Mouse (Mus musculus) mouse trophoblast stem cell (cell line): ENCODE measurements at regions not wholly inside any gene's neighbourhood (a gene's known extent, or its start where the extent isn't known, plus 50 kb on each side); places are given as distances from the start of the nearest gene placed in this dataset.

ENCODE experiments used
- in situ Hi-C, 2 experiments: fragments of 300-500 bp; cut with MseI, MboI; formaldehyde crosslinking; loops; 2 replicates in 1 of 2; 3 replicates in 1 of 2; pipeline ENCODE4 v1.15.1; 2025

DNA sequence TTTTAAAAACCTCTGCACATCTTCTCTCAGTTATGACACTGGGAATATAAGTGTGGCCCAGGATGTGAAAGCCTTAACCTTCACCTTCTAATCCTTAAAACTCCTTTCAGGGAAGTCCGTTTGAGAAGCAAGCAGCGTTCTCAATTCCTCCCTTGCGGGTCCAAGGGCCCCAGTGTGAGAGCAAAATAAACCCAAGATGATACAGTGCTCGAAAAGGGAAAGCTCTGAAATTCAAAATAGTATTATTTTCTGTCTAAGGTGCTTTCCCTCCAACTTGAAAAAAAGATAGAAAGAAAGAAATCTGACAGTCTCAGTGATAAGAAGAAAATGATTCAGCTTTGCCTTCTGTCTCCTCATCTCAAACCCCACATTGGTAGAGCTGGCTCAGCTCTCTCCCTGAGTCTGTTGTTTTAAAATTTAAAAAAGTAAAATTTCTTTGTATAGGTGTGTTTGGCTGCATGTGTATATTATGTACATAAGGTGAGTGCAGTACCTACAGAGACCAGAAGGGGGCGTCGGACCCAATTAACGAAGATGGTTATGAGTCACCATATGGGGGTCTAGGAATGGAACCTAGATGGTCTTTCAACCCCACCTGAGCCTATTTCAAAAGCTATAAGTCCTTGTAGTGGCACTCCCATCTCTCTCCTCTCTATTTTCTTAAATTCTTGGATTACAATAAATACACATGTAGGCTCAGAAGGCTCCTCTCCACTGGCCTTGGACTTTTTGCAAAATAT, 222.3 kb upstream of the Spdye4c start:
- in situ Hi-C loops, result no loop called here

DNA sequence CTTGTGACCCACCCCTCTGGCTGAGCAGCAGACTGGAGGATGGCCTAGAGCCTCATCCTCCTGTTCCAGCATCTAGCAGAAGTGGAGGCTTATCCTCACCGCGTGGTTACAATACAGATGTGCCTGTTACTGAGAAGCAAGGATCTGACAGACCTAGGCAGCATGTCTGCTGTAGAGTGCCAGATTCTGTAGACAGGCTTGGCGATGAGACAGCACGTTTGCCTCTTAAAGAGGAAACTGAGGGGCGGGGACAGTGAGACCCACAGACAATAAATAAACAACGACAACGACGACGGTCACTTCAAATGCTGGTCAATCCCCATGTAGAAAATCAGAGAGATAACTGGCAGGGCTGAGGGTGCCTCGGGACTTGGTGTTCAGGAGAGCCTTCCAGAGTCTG, 220.2 kb upstream of the Spdye4c start:
- in situ Hi-C loops, result no loop called here

DNA sequence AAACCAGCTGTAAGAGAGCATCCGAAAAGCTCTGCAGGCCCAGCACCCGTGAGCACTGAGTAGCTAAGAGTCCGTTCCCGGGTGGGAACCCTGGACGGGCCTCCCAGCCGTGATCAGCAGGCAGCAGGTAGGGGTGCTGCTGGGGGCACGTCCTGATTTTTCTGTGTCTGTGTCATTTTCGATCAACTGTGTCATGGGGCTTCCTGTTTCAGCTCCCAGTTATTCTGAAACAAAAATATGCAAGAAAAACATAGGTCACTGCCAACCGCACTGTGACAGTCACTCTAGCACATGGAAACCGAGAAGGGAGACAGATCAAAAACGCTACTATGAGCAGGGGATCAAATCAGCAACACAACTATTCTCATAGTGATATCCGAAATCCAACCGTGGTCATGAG, 218.8 kb upstream of the Spdye4c start:
- in situ Hi-C loops, result no loop called here

- in situ Hi-C loops, result no loop called here
Observed at GRCm38 (mm10) chr2:128373363-128374252, 217.4 kb upstream of the Spdye4c start.

- in situ Hi-C loops, result no loop called here
Observed at GRCm38 (mm10) chr2:128374253-128374566, 216.8 kb upstream of the Spdye4c start.

- in situ Hi-C loops, result no loop called here
Observed at GRCm38 (mm10) chr2:128374926-128375325, 216.1 kb upstream of the Spdye4c start.

- in situ Hi-C loops, result no loop called here
Observed at GRCm38 (mm10) chr2:128375827-128376226, 215.2 kb upstream of the Spdye4c start.

DNA sequence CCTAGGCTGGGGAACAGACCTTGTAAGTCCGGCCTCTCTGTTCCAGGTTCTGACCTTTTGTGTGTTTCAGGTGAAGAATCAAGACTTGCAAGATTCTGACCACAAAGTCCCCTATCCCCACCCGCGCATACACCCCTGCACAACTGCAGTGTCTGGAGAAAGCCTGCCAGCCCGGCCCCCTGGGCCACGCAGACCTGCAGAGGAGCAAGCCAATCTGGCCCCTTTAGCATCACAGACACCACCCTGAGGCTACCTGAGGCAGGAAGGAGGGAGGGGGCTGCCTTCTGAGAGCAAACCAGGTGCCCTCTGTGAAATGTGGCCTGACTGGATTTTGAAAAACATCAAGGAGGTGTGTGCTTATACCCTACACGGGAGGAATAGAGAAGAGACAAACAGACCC, 213.8 kb upstream of the Spdye4c start:
- in situ Hi-C loops, result no loop called here

DNA sequence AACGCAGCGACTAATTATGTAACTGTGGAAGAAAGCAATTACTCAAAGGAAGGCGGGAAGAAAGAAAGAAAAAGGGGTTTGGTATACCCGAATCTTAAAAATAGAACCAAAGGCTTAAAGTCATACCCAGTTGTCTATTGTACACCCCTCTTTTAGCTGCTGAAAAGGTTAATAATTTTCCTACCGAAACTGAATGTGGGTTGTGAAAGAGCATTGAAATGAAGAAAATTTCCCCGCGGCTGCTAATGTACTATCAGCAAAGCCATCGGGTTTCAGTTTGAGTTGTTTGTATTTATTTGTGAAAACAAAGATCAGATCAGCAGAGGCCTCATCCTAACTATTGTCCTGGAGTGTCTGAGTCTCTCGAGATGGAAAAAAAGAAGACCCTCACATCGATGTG, 213.3 kb upstream of the Spdye4c start:
- in situ Hi-C loops, result no loop called here

- in situ Hi-C loops, result no loop called here
Observed at GRCm38 (mm10) chr2:128378456-128378855, 212.6 kb upstream of the Spdye4c start.

- in situ Hi-C loops, result no loop called here
Observed at GRCm38 (mm10) chr2:128379151-128379550, 211.9 kb upstream of the Spdye4c start.

GRCm38 (mm10) chr2:128379554-128379953, 211.5 kb upstream of the Spdye4c start:
- in situ Hi-C loops, result no loop called here

DNA sequence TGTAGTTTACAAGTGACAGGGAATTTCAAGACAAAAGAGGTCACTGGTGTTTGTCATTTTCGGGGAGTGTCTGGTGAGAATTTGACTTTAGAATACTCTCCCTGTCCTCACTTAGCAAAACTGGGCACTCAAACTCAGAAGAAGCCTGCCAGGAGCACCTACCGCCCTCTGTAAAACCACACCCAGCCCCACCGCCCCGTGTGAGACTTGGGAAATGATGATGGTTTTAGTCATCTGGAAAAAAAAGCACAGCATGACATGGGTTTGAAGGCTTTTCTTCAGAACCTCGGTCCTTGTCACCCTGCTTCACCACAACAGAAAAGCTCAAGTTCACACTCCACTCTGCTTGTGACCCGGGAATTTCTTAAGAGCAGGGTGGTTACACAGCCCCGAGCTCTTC, 210.4 kb upstream of the Spdye4c start:
- in situ Hi-C loops, result no loop called here

DNA sequence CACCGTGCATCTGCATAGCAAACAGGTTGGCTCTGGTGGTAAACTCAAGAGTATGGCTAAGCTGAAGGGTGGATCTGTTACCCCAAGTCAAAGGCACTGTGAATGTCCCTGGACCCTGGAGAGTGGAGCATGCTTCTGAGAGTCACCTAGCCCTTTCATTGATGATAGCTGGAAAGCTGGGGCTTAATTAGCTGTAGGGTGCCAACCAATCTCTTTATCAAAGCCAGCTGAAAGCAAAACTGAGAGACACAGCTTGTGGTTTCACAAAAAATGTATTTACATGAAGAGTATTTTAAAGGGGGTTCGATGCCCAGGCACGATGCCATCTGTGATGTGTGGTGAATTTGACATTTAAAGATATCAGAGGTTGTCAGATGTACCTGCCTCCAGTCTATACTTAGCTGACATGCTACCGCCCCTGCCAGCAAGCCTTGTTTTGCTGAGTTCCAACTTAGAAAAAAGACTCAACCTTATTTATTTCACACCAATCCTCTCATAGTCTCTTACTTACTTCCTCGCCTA, 209.3 kb upstream of the Spdye4c start:
- in situ Hi-C loops, result no loop called here

GRCm38 (mm10) chr2:128382473-128382872, 208.5 kb upstream of the Spdye4c start:
- in situ Hi-C loops, result no loop called here

- in situ Hi-C loops, result no loop called here
Observed at GRCm38 (mm10) chr2:128384612-128385011, 206.4 kb upstream of the Spdye4c start.

DNA sequence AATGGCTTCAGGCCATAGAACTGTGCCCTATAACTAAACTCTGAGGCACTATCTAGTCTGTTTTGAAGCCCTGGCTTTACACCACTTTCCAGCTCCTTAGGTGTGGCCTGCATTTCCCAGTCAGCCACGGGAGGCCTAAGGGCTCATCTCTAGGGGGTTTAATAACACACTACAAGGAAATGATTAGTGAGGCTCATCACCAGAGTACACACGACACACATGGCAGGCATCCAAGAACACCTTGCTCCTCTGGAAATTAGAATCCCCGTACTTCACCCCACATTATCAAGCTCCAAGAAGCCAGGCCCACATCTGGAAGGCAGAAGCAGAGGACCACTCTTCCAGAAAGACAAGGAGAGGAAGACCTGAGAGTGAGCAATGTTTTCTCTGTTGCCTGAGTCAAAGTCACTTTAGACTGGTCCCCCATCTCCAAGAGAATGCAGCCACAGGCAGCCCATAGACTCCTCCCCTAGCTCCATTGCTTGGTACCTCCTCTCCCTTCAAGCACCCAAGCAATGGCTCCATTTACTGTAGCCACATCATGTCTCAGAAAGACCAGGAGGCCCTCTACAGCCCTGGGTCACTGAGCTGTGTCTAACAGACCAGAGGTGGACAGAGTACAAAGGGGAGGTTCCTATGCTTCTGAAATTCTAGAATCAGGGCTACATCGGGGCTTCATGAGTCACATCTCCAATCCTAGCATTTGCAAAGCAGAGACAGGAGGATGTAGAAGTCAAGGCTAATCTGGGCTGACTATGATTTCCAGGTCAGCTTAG, 204.0 kb upstream of the Spdye4c start:
- in situ Hi-C loops, result no loop called here

GRCm38 (mm10) chr2:128387851-128388471, 203.0 kb upstream of the Spdye4c start:
- in situ Hi-C loops, result no loop called here

- in situ Hi-C loops, result no loop called here
Observed at GRCm38 (mm10) chr2:128388883-128389470, 202.0 kb upstream of the Spdye4c start.

DNA sequence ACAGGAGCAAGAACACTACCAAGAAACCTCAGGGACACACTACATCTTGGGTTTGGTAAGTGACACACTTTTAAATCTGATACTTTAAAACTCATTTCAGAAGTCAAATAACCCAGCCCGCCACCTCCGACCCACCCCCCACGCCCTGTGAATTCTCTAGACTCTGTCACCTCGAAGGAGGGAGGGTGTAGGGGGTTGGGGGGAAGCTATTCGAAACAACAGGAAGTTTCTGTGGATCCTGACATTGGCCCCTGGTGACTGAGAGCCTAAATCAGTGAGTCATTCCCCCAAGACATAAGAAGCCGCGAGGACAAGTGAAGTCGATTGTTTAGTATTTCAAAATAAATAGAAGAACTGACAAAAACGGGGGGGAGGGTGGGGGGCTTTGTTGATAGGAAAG, 198.7 kb upstream of the Spdye4c start:
- in situ Hi-C loops, result loop anchor here (10.0 kb wide), 3 partner anchors 268 to 508 kb away; partner anchors contain the start of gene Bcl2l11 (in 2 of the 2)

DNA sequence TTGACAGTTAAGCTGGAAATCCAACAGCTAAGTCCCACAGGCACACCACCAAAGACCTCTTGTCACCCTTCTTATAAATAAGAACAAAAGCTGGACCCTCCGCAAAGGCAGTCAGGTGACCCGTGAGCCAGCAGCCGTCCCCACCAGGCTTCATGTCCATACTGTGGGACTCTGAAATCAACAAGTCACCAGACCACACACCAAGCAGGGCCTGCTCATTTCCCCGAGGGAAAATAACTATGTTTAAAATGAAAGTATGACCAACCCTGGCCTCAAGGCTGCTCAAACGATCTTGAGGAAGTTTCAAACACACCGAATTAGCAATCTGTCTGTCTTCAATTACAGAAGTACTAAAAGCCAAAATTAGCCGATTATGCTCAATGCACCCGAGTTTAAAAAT, 197.6 kb upstream of the Spdye4c start:
- in situ Hi-C loops, result loop anchor here (10.0 kb wide), 3 partner anchors 269 to 509 kb away; partner anchors contain the start of gene Bcl2l11 (in 2 of the 2)
